Mouse (Mus musculus) liver, embryonic 14.5 days (tissue): ENCODE measurements at regions not wholly inside any gene's neighbourhood (a gene's known extent, or its start where the extent isn't known, plus 50 kb on each side); places are given as distances from the start of the nearest gene placed in this dataset.

Experiments
- ATAC-seq: fragments of 200-750 bp; cut with Nextera tagmentation; 2 replicates; pipeline ENCODE4 v1.8.0; 2017; ENCODE audit warnings: moderate number of reproducible peaks, mild to moderate bottlenecking, moderate library complexity; ENCODE audit not compliant: insufficient read depth
- DNase-seq, 3 experiments: peaks; one replicate each; pipeline ENCODE4 v3.0.0-alpha.2; 2012 to 2013; ENCODE audit warnings: low read depth in 3 of 3, low spot score in 3 of 3
- H3K27ac ChIP-seq: fragments of 300-500 bp; sonication (generic); 2 replicates; pipeline ENCODE4 v1.5.1; 2014; ENCODE audit warnings: moderate library complexity, mild to moderate bottlenecking, control low read depth, inconsistent platforms
- H3K27me3 ChIP-seq: fragments of 300-500 bp; sonication (generic); 2 replicates; pipeline ENCODE4 v1.6.1; 2014; ENCODE audit warnings: mild to moderate bottlenecking, low read length, moderate library complexity; ENCODE audit not compliant: control insufficient read depth, insufficient read depth
- H3K36me3 ChIP-seq: fragments of 300-500 bp; sonication (generic); replicated peaks from 2 replicates; pipeline ENCODE4 v1.6.1; 2014; ENCODE audit warnings: low read depth; ENCODE audit not compliant: control insufficient read depth, insufficient read depth
- H3K4me1 ChIP-seq, 2 experiments: fragments of 200-500 bp in 1 of 2; fragments of 300-500 bp in 1 of 2; sonication (generic) in 1 of 2; replicated peaks; 2 replicates each; pipeline ENCODE4 v1.6.1; 2012 to 2014; ENCODE audit warnings: antibody characterized with exemption in 1 of 2, inconsistent platforms in 1 of 2, low read length in 1 of 2; ENCODE audit not compliant: control insufficient read depth in 2 of 2, insufficient read depth in 2 of 2
- H3K4me2 ChIP-seq: fragments of 300-500 bp; sonication (generic); 2 replicates; pipeline ENCODE4 v1.6.1; 2014; ENCODE audit warnings: low read depth, mild to moderate bottlenecking, control low read depth, moderate library complexity
- H3K4me3 ChIP-seq, 2 experiments: fragments of 200-500 bp in 1 of 2; fragments of 300-500 bp in 1 of 2; sonication (generic) in 1 of 2; 2 replicates each; pipeline ENCODE4 v1.5.1; 2012 to 2014; ENCODE audit warnings: low read depth in 2 of 2, low read length in 2 of 2, mild to moderate bottlenecking in 2 of 2, control low read depth in 1 of 2, inconsistent platforms in 1 of 2, moderate library complexity in 1 of 2; ENCODE audit not compliant: insufficient read depth in 1 of 2
- H3K9ac ChIP-seq: fragments of 300-500 bp; sonication (generic); replicated peaks from 2 replicates; pipeline ENCODE4 v1.6.1; 2014; ENCODE audit warnings: mild to moderate bottlenecking, control low read depth, moderate library complexity
- H3K9me3 ChIP-seq: fragments of 300-500 bp; sonication (generic); 2 replicates; pipeline ENCODE4 v1.6.1; 2016; ENCODE audit warnings: low read length, mixed read lengths; ENCODE audit not compliant: control insufficient read depth
- CTCF ChIP-seq: IDR thresholded peaks from 2 replicates; pipeline ENCODE4 v1.5.1; 2016; ENCODE audit warnings: antibody characterized with exemption, low read depth, control low read depth
- EP300 ChIP-seq: IDR thresholded peaks from 2 replicates; pipeline ENCODE4 v1.6.1; 2016; ENCODE audit warnings: antibody characterized with exemption, low read depth
- WGBS: fragments of 180-500 bp; shearing (Covaris S2); extraction: QIAGEN DNeasy Blood & Tissue Kit; methylation state at CpG from one replicate; pipeline ENCODE4 v1.1.7; 2014; ENCODE audit not compliant: insufficient replicate concordance; 5-methylcytosine and 5-hydroxymethylcytosine counted together

DNA sequence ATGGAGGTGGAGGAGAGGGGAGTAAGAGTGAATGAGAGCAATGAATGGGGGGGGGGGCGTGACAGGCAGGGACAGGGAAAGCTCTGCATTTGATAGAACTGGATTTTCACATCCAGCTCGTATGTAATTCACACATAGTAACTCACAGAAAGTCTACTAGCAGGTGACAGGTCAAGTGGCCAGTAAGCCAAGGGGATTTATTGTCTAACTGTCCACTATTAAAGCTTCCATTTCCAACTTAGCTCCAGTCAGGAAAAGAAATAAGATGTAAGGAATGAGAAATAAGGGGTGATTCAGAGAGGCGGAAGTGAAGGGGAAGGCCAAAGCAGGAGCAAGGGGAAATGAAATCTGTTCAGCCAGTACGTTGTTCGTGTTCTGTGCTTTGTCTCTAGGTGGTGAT, 83.4 kb downstream of the Prlhr start:
- H3K27ac ChIP-seq = no peak overlapping the region
- DNase-seq = no peak
- peaks cover 27 to 29% of the 10 kb centered on the region in 2 experiments for H3K4me1 ChIP-seq
- TF ChIP-seq EP300 (no peak), CTCF (no peak)
- H3K9ac ChIP-seq = no peak overlapping the region
- H3K4me2 ChIP-seq = no peak overlapping the region
- no peak for ATAC-seq
- no peaks in the 10 kb centered on the region for H3K9me3 ChIP-seq
- no peaks in the 10 kb centered on the region for H3K36me3 ChIP-seq
- H3K27me3 ChIP-seq = no peaks in the 10 kb centered on the region
- H3K4me3 ChIP-seq = no peak overlapping the region
- 70% methylated on average over 5 of the region's 5 CpGs for WGBS

DNA sequence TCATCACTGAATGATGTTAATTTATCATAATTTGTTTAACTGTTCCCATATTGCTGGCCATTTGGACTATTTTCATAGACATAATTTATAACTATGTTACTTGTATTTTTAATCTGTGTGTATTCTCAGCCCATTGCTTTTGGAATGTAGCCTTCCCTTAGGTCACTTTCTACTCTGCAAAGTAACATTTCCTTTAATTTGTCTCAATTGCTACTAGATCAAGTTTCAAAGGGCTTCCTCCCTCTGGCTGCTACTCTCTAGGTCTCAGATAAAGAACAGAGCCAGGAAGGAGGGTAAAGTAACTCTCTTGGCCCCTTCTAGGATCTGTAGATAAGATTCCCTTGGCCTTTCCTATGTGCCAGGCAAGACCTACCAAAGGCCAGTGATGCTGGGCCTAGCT, 85.4 kb downstream of the Prlhr start:
- Histone ChIP-seq H3K9ac (no peak overlapping the region), H3K9me3 (no peaks in the 10 kb centered on the region), H3K4me3 (no peak overlapping the region), H3K27me3 (no peaks in the 10 kb centered on the region), H3K27ac (no peak overlapping the region), H3K4me2 (no peak overlapping the region), H3K36me3 (no peaks in the 10 kb centered on the region), H3K4me1 (peaks cover 24 to 25% of the 10 kb centered on the region in 2 experiments)
- TF ChIP-seq CTCF (no peak), EP300 (no peak)
- ATAC-seq (no peak), DNase-seq (no peak)

GRCm38 (mm10) chr19:60379030-60379605, 89.0 kb downstream of the Prlhr start:
- no peak overlapping the region for H3K27ac ChIP-seq
- WGBS = 43% methylated on average over 2 of the region's 2 CpGs
- H3K4me3 ChIP-seq = no peak overlapping the region
- no peak overlapping the region for H3K4me2 ChIP-seq
- peaks cover 7 to 10% of the 10 kb centered on the region in 2 experiments for H3K4me1 ChIP-seq
- DNase-seq (peak in 1 of 3 experiments; percentile 4), ATAC-seq (peak; percentile 68)
- H3K9me3 ChIP-seq = no peaks in the 10 kb centered on the region
- no peaks in the 10 kb centered on the region for H3K27me3 ChIP-seq
- H3K36me3 ChIP-seq = no peaks in the 10 kb centered on the region
- TF ChIP-seq EP300 = no peak
- TF ChIP-seq CTCF = no peak
- H3K9ac ChIP-seq = no peak overlapping the region

GRCm38 (mm10) chr19:60363988-60364599, 104.0 kb downstream of the Prlhr start:
- H3K27ac ChIP-seq = no peak overlapping the region
- TF ChIP-seq CTCF (no peak), EP300 (no peak)
- no peak overlapping the region for H3K4me2 ChIP-seq
- H3K9ac ChIP-seq = no peak overlapping the region
- DNase-seq (no peak), ATAC-seq (no peak)
- 39% methylated on average over 4 of the region's 4 CpGs for WGBS
- no peaks in the 10 kb centered on the region for H3K36me3 ChIP-seq
- no peaks in the 10 kb centered on the region for H3K9me3 ChIP-seq
- H3K4me3 ChIP-seq = no peak overlapping the region
- H3K27me3 ChIP-seq = no peaks in the 10 kb centered on the region
- H3K4me1 ChIP-seq = no peaks in the 10 kb centered on the region

- H3K4me1 ChIP-seq = no peaks in the 10 kb centered on the region
- no peak overlapping the region for H3K4me3 ChIP-seq
- no peaks in the 10 kb centered on the region for H3K9me3 ChIP-seq
- no peak overlapping the region for H3K4me2 ChIP-seq
- H3K27ac ChIP-seq = no peak overlapping the region
- WGBS = 79% methylated on average over 12 of the region's 12 CpGs
- no peaks in the 10 kb centered on the region for H3K36me3 ChIP-seq
- DNase-seq (no peak), ATAC-seq (no peak)
- no peak for TF ChIP-seq EP300
- TF ChIP-seq CTCF = no peak
- H3K9ac ChIP-seq = no peak overlapping the region
- no peaks in the 10 kb centered on the region for H3K27me3 ChIP-seq
These were observed 118.4 kb upstream of the Fam204a start for GRCm38 (mm10) chr19:60344911-60345310.
